Mouse (Mus musculus) kidney, embryonic 15.5 days (tissue): ENCODE measurements around the gene Gm20708. TPM values are rescaled to one million over a fixed set of nuclear protein-coding genes. Genes with fewer than 3 reads are reported as not detected.
"Not testable (repeated sequence)": the region's sequence is repeated elsewhere in the genome, so short reads cannot be mapped to it uniquely, and the experiment has no call there.

Experiments
- ATAC-seq: fragments of 200-750 bp; cut with Nextera tagmentation; replicated peaks from 2 replicates; pipeline ENCODE4 v1.8.0; 2017; ENCODE audit warnings: moderate TSS enrichment; ENCODE audit not compliant: low FRiP score
- H3K27ac ChIP-seq: fragments of 300-500 bp; sonication (generic); 2 replicates; pipeline ENCODE4 v1.5.1; 2015; ENCODE audit warnings: mild to moderate bottlenecking, inconsistent platforms
- H3K27me3 ChIP-seq: fragments of 300-500 bp; sonication (generic); 2 replicates; pipeline ENCODE4 v1.6.1; 2015; ENCODE audit warnings: inconsistent platforms
- H3K36me3 ChIP-seq: fragments of 300-500 bp; sonication (generic); 2 replicates; pipeline ENCODE4 v1.6.1; 2015; ENCODE audit warnings: inconsistent platforms
- H3K4me1 ChIP-seq: fragments of 300-500 bp; sonication (generic); 2 replicates; pipeline ENCODE4 v1.6.1; 2015; ENCODE audit warnings: inconsistent platforms
- H3K4me2 ChIP-seq: fragments of 300-500 bp; sonication (generic); 2 replicates; pipeline ENCODE4 v1.6.1; 2015; ENCODE audit warnings: moderate library complexity, mild to moderate bottlenecking, inconsistent platforms
- H3K4me3 ChIP-seq: fragments of 300-500 bp; sonication (generic); replicated peaks from 2 replicates; pipeline ENCODE4 v1.5.1; 2015; ENCODE audit warnings: mild to moderate bottlenecking, inconsistent platforms
- H3K9ac ChIP-seq: fragments of 300-500 bp; sonication (generic); 2 replicates; pipeline ENCODE4 v1.6.1; 2015; ENCODE audit warnings: mild to moderate bottlenecking, inconsistent platforms
- H3K9me3 ChIP-seq: fragments of 300-500 bp; sonication (generic); replicated peaks from 2 replicates; pipeline ENCODE4 v1.6.1; 2016; ENCODE audit warnings: inconsistent platforms
- WGBS: fragments of 180-500 bp; shearing (Covaris S2); methylation state at CpG from one replicate; pipeline ENCODE4 v1.1.7; 2015; ENCODE audit warnings: mixed read lengths; 5-methylcytosine and 5-hydroxymethylcytosine counted together
- polyA plus RNA-seq: library from polyadenylated mRNA; unstranded; fragments of >200 nt; fragmentation: Nextera tagmentation; extraction: Ambion mirVana; gene quantifications from 2 replicates; pipeline ENCODE4 v1.2.1, GENCODE M21; 2015

Gm20708 gene
- polyA plus RNA-seq, 1 experiment from 2014 or later: 0.91 TPM

GRCm38 (mm10) chr11:117797511-117798159 is 11.8 kb upstream of the Gm20708 start, which contains the start of gene 6030468B19Rik:
6030468B19Rik (plus strand) TSS chr11:117797660.
- H3K27me3 ChIP-seq: no peaks in the 10 kb centered on the region
- peaks cover 27% of the 10 kb centered on the region for H3K4me1 ChIP-seq
- no peaks in the 10 kb centered on the region for H3K36me3 ChIP-seq
- H3K27ac ChIP-seq: no peak within 1 kb of the TSS
- ATAC-seq: peak; percentile 76
- no peaks in the 10 kb centered on the region for H3K9me3 ChIP-seq
- H3K4me3 ChIP-seq: no peak within 1 kb of the TSS
- WGBS: 61% methylated on average over 9 of the region's 9 CpGs
- no peak within 1 kb of the TSS for H3K4me2 ChIP-seq
- H3K9ac ChIP-seq: no peak within 1 kb of the TSS

- Histone ChIP-seq H3K27ac (no peak overlapping the region), H3K27me3 (no peaks in the 10 kb centered on the region), H3K9ac (no peak overlapping the region), H3K36me3 (no peaks in the 10 kb centered on the region), H3K4me2 (no peak overlapping the region), H3K9me3 (no peaks in the 10 kb centered on the region), H3K4me1 (peaks cover 23% of the 10 kb centered on the region), H3K4me3 (no peak overlapping the region)
- ATAC-seq: no peak
- 25% methylated on average over 2 of the region's 2 CpGs for WGBS
These were observed 11.3 kb upstream of the Gm20708 start for GRCm38 (mm10) chr11:117798160-117798541.

DNA sequence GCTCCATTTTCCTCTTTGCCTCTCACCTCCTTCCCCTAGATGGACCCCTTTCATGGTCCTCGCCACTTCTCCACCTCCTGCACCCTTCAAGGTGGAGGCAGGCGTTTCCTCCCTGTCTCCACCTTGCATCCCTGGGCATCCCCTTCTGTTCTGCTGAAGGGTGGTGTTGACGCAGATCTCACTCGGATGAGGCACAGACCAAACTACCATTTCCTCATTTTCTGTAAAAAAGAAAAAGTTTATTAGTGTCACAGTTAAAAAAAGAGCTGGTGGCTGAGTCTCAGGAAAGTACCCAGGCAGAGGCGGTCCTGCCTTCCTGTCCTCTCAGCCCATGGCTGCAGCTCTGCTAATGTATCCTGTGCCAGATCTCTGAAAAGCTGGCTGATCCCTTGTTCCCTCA is 10.3 kb upstream of the Gm20708 start:
- Histone ChIP-seq H3K9ac (no peak overlapping the region), H3K27me3 (no peaks in the 10 kb centered on the region), H3K27ac (no peak overlapping the region), H3K36me3 (no peaks in the 10 kb centered on the region), H3K9me3 (no peaks in the 10 kb centered on the region), H3K4me2 (no peak overlapping the region), H3K4me3 (no peak overlapping the region), H3K4me1 (peaks cover 20% of the 10 kb centered on the region; the same call in 1 of the 2 replicates)
- ATAC-seq: no peak
- 69% methylated on average over 5 of the region's 5 CpGs for WGBS

DNA sequence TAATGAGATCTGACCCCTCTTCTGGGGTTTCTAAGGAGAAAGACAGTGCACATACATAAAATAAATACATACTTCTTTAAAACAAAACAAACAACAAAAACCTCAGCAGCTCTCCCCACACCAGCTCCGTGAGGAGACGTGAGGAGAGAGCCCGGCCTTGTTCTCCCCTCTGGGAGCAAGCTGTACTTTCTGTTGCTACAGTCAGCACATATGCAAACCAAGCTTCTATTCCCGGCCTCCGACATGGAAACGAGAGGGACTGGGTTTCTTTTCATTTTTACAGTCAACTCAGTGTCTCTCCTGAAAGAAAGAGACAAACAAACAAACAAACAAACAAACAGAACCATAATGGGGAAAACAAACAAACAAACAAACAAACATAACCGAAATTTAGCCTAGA is 9.4 kb upstream of the Gm20708 start:
- Histone ChIP-seq H3K36me3 (no peaks in the 10 kb centered on the region), H3K27ac (no peak overlapping the region), H3K4me3 (no peak overlapping the region), H3K9ac (no peak overlapping the region), H3K4me1 (peaks cover 20% of the 10 kb centered on the region; the same call in 1 of the 2 replicates), H3K4me2 (no peak overlapping the region), H3K27me3 (no peaks in the 10 kb centered on the region), H3K9me3 (no peaks in the 10 kb centered on the region)
- WGBS: 81% methylated on average over 7 of the region's 7 CpGs
- no peak for ATAC-seq

- Histone ChIP-seq H3K36me3 (no peaks in the 10 kb centered on the region), H3K4me2 (no peak overlapping the region), H3K9ac (no peak overlapping the region), H3K4me1 (peaks cover 20% of the 10 kb centered on the region; the same call in 1 of the 2 replicates), H3K27ac (no peak overlapping the region), H3K4me3 (no peak overlapping the region), H3K27me3 (no peaks in the 10 kb centered on the region), H3K9me3 (no peaks in the 10 kb centered on the region)
- no peak for ATAC-seq
- WGBS: 48% methylated on average over 7 of the region's 7 CpGs
These were observed 7.8 kb upstream of the Gm20708 start for GRCm38 (mm10) chr11:117801650-117802049.

- Histone ChIP-seq H3K36me3 (no peaks in the 10 kb centered on the region), H3K27ac (no peak overlapping the region), H3K27me3 (no peaks in the 10 kb centered on the region), H3K4me1 (peaks cover 8% of the 10 kb centered on the region; the same call in 1 of the 2 replicates), H3K4me3 (no peak overlapping the region), H3K4me2 (no peak overlapping the region), H3K9me3 (no peaks in the 10 kb centered on the region), H3K9ac (no peak overlapping the region)
- WGBS: 88% methylated on average over 3 of the region's 3 CpGs
- ATAC-seq: no peak
These were observed 6.2 kb upstream of the Gm20708 start for GRCm38 (mm10) chr11:117803166-117803688.

- H3K4me1 ChIP-seq: peaks cover 23% of the 10 kb centered on the region
- H3K9me3 ChIP-seq: no peaks in the 10 kb centered on the region
- no peak overlapping the region for H3K4me3 ChIP-seq
- no peak overlapping the region for H3K9ac ChIP-seq
- H3K4me2 ChIP-seq: no peak overlapping the region
- H3K27ac ChIP-seq: no peak overlapping the region
- WGBS: 92% methylated on average over 6 of the region's 6 CpGs
- H3K27me3 ChIP-seq: no peaks in the 10 kb centered on the region
- no peaks in the 10 kb centered on the region for H3K36me3 ChIP-seq
- ATAC-seq: no peak
These were observed 2.7 kb upstream of the Gm20708 start for GRCm38 (mm10) chr11:117806781-117807180.

GRCm38 (mm10) chr11:117810401-117811046 is 1.1 kb downstream of the Gm20708 start:
- Histone ChIP-seq H3K9me3 (no peaks in the 10 kb centered on the region), H3K9ac (peak overlapping the region; percentile 66), H3K36me3 (peaks cover 36% of the 10 kb centered on the region), H3K4me1 (peaks cover 25% of the 10 kb centered on the region), H3K27ac (peak overlapping the region; percentile 72), H3K27me3 (no peaks in the 10 kb centered on the region), H3K4me3 (peak overlapping the region; percentile 78), H3K4me2 (peak overlapping the region; percentile 89)
- WGBS: under 1% methylated on average over 21 of the region's 21 CpGs
- ATAC-seq: peak; percentile 83

- H3K36me3 ChIP-seq: peaks cover 67% of the 10 kb centered on the region
- H3K27ac ChIP-seq: no peak overlapping the region
- H3K4me3 ChIP-seq: no peak overlapping the region
- no peaks in the 10 kb centered on the region for H3K27me3 ChIP-seq
- 80% methylated on average over 5 of the region's 5 CpGs for WGBS
- no peaks in the 10 kb centered on the region for H3K9me3 ChIP-seq
- H3K9ac ChIP-seq: no peak overlapping the region
- no peak overlapping the region for H3K4me2 ChIP-seq
- peaks cover 25% of the 10 kb centered on the region for H3K4me1 ChIP-seq
- ATAC-seq: no peak
These were observed 4.4 kb downstream of the Gm20708 start for GRCm38 (mm10) chr11:117813867-117814266.

DNA sequence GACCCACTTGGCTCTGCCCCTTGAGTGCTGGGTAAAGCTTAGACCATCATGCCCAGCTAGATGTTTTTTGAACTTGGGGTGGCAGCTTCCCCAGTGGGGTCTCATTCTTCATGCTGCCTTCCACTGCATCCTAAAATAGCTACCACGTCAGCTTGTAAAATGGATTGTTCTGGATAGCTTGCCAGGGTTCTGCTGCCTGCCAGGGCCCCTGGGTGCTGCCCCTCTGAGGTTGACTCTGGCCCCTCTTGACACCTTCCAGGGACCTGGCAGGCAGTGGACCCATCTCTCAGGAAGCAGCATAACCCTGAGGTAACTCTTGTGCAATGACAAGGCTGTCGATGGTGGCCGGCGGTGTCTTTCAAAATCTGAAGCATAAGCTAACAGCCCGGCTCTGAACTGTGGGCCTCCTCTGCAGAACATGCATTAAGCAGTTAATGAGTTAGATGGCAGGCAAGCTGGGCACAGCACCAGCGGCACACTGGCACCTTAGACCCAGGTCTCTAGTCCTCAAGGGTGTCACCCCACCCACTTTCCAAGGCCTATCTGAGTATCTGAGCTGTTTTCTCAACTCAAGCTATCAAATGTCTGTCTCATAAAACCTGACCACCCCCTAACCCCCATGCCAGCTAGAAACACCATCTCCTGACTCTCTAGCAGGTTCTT is 5.4 kb downstream of the Gm20708 start:
- no peak for ATAC-seq
- H3K27ac ChIP-seq: no peak overlapping the region
- H3K4me1 ChIP-seq: peaks cover 19% of the 10 kb centered on the region
- no peak overlapping the region for H3K9ac ChIP-seq
- no peak overlapping the region for H3K4me3 ChIP-seq
- no peaks in the 10 kb centered on the region for H3K27me3 ChIP-seq
- H3K4me2 ChIP-seq: no peak overlapping the region
- H3K36me3 ChIP-seq: peaks cover 77% of the 10 kb centered on the region
- WGBS: 90% methylated on average over 6 of the region's 6 CpGs
- no peaks in the 10 kb centered on the region for H3K9me3 ChIP-seq

- not testable (repeated sequence) for H3K4me3 ChIP-seq, H3K9me3 ChIP-seq, H3K4me2 ChIP-seq, H3K27ac ChIP-seq, H3K9ac ChIP-seq, H3K27me3 ChIP-seq, ATAC-seq, H3K4me1 ChIP-seq
- WGBS: 85% methylated on average over 9 of the region's 9 CpGs
- H3K36me3 ChIP-seq: peaks cover 87% of the 10 kb centered on the region
These were observed 6.4 kb downstream of the Gm20708 start for GRCm38 (mm10) chr11:117815850-117816249.

GRCm38 (mm10) chr11:117816389-117816996 is 7.0 kb downstream of the Gm20708 start:
- H3K4me3 ChIP-seq: no peak overlapping the region
- H3K36me3 ChIP-seq: peaks cover 93% of the 10 kb centered on the region
- no peaks in the 10 kb centered on the region for H3K9me3 ChIP-seq
- no peaks in the 10 kb centered on the region for H3K27me3 ChIP-seq
- ATAC-seq: no peak
- 88% methylated on average over 13 of the region's 13 CpGs for WGBS
- no peak overlapping the region for H3K9ac ChIP-seq
- H3K4me2 ChIP-seq: no peak overlapping the region
- no peak overlapping the region for H3K27ac ChIP-seq
- H3K4me1 ChIP-seq: peaks cover 3% of the 10 kb centered on the region
